Comparison of ENCODE assay signal across 7 mouse cellular contexts in the genomic region with DNA sequence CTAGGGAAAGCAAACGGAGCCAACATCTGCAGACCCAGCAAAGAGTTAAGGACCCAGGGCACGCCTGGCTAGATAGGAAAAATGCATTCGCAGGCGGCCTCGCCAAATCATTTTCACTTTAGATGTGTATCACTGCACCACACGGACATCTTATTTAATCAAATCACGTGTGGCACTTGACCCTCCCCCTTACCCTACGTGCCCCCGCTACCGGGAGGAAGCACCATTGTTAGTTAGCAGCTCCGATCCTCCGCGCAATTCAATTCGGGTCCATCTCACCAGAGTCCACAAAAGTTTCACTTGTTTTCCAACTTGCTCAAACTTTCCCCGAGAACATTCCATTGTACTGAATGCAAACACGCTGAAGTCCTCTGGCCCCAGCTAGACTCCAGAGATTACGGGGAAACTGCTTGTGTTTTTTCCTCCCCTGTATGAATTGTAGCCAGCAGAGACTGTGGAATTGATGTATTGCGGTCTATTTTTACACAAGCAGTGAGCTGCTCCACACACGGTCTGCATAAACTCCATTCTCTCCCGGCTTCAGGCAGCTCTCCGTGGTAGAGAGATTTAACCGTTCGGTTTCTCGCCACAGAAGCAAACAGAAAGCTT. TPM values are rescaled to one million over a fixed set of nuclear protein-coding genes. Genes with fewer than 3 reads are reported as not detected.
A peak's percentile ranks its signal among the peaks of the same experiment; 100 is the strongest.
DNase-seq lines count a peak whose midpoint lies in the region; ATAC-seq lines count a peak whose summit lies in the region.

No protein-coding gene starts in this region.

- H3K9ac ChIP-seq in intestine, embryonic 15.5 days = peak overlapping the region; percentile 53
- peak overlapping the region; percentile 60 for H3K9ac ChIP-seq in limb, embryonic 11.5 days (ENCODE audit: low read length)

- DNase-seq in adrenal gland, postnatal 36 days = peak; percentile 62 to 78
- DNase-seq in embryo, embryonic 9.5 days (ENCODE audit: extremely low spot score) = peak; percentile 70
- peak; percentile 97 for DNase-seq in heart, adult 11 months
- peak; percentile 73 for DNase-seq in limb, embryonic 11.5 days (ENCODE audit: low spot score)
- DNase-seq in midbrain, embryonic 10.5 days (ENCODE audit: low spot score) = peak; percentile 71
- peak; percentile 50 for DNase-seq in right cerebral cortex, postnatal 25 days

- 0 out of 2 replicates have a peak, but pooled peaks cover 7% of the 10 kb centered on the region for H3K4me1 ChIP-seq in intestine, embryonic 15.5 days (replicated peaks)
- H3K4me1 ChIP-seq in limb, embryonic 11.5 days (ENCODE audit: control insufficient read depth, insufficient read depth, low read length) = no peaks in the 10 kb centered on the region
- H3K4me1 ChIP-seq in midbrain, embryonic 10.5 days = peaks cover 12% of the 10 kb centered on the region

- H3K4me2 ChIP-seq in intestine, embryonic 15.5 days (replicated peaks) = peak overlapping the region; percentile 64
- peak overlapping the region; percentile 61 for H3K4me2 ChIP-seq in limb, embryonic 11.5 days (ENCODE audit: low read depth, severe bottlenecking)

- peak overlapping the region; percentile 87 for H3K27ac ChIP-seq in intestine, embryonic 15.5 days
- H3K27ac ChIP-seq in limb, embryonic 11.5 days (replicated peaks; ENCODE audit: low read depth, low read length) = peak overlapping the region; percentile 58; the same call in 1 of the 2 replicates
- peak overlapping the region; percentile 86 for H3K27ac ChIP-seq in midbrain, embryonic 10.5 days (replicated peaks)

- H3K9me3 ChIP-seq in intestine, embryonic 15.5 days = no peaks in the 10 kb centered on the region
- H3K9me3 ChIP-seq in limb, embryonic 11.5 days (ENCODE audit: control insufficient read depth, low read length) = no peaks in the 10 kb centered on the region
- no peaks in the 10 kb centered on the region for H3K9me3 ChIP-seq in midbrain, embryonic 10.5 days (replicated peaks)

- H3K36me3 ChIP-seq in intestine, embryonic 15.5 days = no peaks in the 10 kb centered on the region
- H3K36me3 ChIP-seq in limb, embryonic 11.5 days (ENCODE audit: control insufficient read depth, insufficient read depth, low read length) = no peaks in the 10 kb centered on the region
- H3K36me3 ChIP-seq in midbrain, embryonic 10.5 days = no peaks in the 10 kb centered on the region

- WGBS in intestine, embryonic 15.5 days = under 1% methylated on average over 24 of the region's 24 CpGs
- 3% methylated on average over 24 of the region's 24 CpGs for WGBS in limb, embryonic 11.5 days
- WGBS in midbrain, embryonic 10.5 days = 1% methylated on average over 24 of the region's 24 CpGs

- H3K4me3 ChIP-seq in intestine, embryonic 15.5 days (replicated peaks) = peak overlapping the region; percentile 54
- peak overlapping the region; percentile 48 for H3K4me3 ChIP-seq in limb, embryonic 11.5 days (ENCODE audit: low read depth, low read length)
- H3K4me3 ChIP-seq in midbrain, embryonic 10.5 days = peak overlapping the region; percentile 59

- ATAC-seq in intestine, embryonic 15.5 days = peak; percentile 71
- peak; percentile 40; the same call in 1 of the 2 replicates for ATAC-seq in limb, embryonic 11.5 days (ENCODE audit: insufficient number of reproducible peaks, low FRiP score, low TSS enrichment, low read depth)

- H3K27me3 ChIP-seq in intestine, embryonic 15.5 days (replicated peaks) = no peaks in the 10 kb centered on the region
- H3K27me3 ChIP-seq in limb, embryonic 11.5 days (ENCODE audit: control insufficient read depth, insufficient read depth, low read length) = no peaks in the 10 kb centered on the region
- H3K27me3 ChIP-seq in midbrain, embryonic 10.5 days (ENCODE audit: low read depth, poor library complexity, severe bottlenecking) = peaks cover 7% of the 10 kb centered on the region; the same call in 1 of the 2 replicates

RNA-seq across cellular contexts. Expression of gene Ppargc1a, which starts 14.9 kb away (rescaled TPM):
- 1 to 10 TPM; 7.6 to 8.3 TPM for total RNA-seq in adrenal gland, postnatal 36 days (2021)
- polyA plus RNA-seq in intestine, embryonic 15.5 days (2015; fragmentation: Nextera tagmentation; extraction: Ambion mirVana) = 6.9 and 7.1 TPM in 2 replicates
- 6.4 and 7.4 TPM in 2 replicates for polyA plus RNA-seq in limb, embryonic 11.5 days (2014; fragmentation: Nextera tagmentation; extraction: Ambion mirVana)
- polyA plus RNA-seq in midbrain, embryonic 10.5 days (2016; fragmentation: Nextera tagmentation; extraction: Ambion mirVana) = 1.5 and 1.9 TPM in 2 replicates

Comparison
In these comparisons a context has a peak if more than half of its experiments do, and no peak if none do; other contexts are left out.
1. Peak in every context shown above with its lines: DNase-seq, ATAC-seq, H3K4me3 ChIP-seq and H3K27ac ChIP-seq.